Mouse (Mus musculus): Measurements from ENCODE around the gene Iyd. TPM values are rescaled to one million over a fixed set of nuclear protein-coding genes. Genes with fewer than 3 reads are reported as not detected.

Iyd gene
- polyA plus RNA-seq, 1 experiment = not detected

GRCm38 (mm10) chr10:3512620-3513305 lies 27.3 kb upstream of the Iyd start:
- Histone ChIP-seq H3K79me2 (ENCODE audit: control insufficient read depth, insufficient read depth) (no peaks in the 10 kb centered on the region), H3K4me2 (ENCODE audit: low read depth) (no peak overlapping the region), H3K36me3 (ENCODE audit: control insufficient read depth, insufficient read depth) (no peaks in the 10 kb centered on the region), H3K4me3 (no peak overlapping the region), H3ac (ENCODE audit: control insufficient read depth, insufficient read length) (no peak overlapping the region), H3K27me3 (ENCODE audit: control insufficient read depth, insufficient read depth, insufficient read length) (no peaks in the 10 kb centered on the region)
- TF ChIP-seq CEBPB (IDR thresholded peaks at IDR 0.05; ENCODE audit: insufficient read depth, poor library complexity, severe bottlenecking) (no peak), POLR2A (IDR thresholded peaks at IDR 0.05; ENCODE audit: insufficient read length, low read depth) (no peak), MYOD1 (IDR thresholded peaks at IDR 0.05; ENCODE audit: control insufficient read depth in 1 of 3, insufficient read length in 2 of 3, low read depth in 2 of 3) (no peak), E2F4 (IDR thresholded peaks at IDR 0.05; ENCODE audit: insufficient read depth) (no peak), POLR2AphosphoS2 (IDR thresholded peaks at IDR 0.05; ENCODE audit: insufficient read length, low read depth) (no peak), MAX (IDR thresholded peaks at IDR 0.05; ENCODE audit: low read depth) (no peak), SRF (IDR thresholded peaks at IDR 0.05; ENCODE audit: control insufficient read depth, insufficient read length, low read depth) (no peak), USF1 (IDR thresholded peaks at IDR 0.05; ENCODE audit: low read depth) (no peak), REST (IDR thresholded peaks at IDR 0.05; ENCODE audit: insufficient read depth, insufficient read length) (no peak), MYOG (IDR thresholded peaks at IDR 0.05; ENCODE audit: control insufficient read depth in 1 of 3, insufficient read depth in 1 of 3, insufficient read length in 2 of 3, low read depth in 2 of 3) (no peak), TCF3 (IDR thresholded peaks at IDR 0.05; ENCODE audit: insufficient read length, low read depth) (no peak), TCF12 (IDR thresholded peaks at IDR 0.05; ENCODE audit: insufficient read depth, poor library complexity, severe bottlenecking) (no peak)

- Histone ChIP-seq H3K4me3 (no peak overlapping the region), H3K36me3 (ENCODE audit: control insufficient read depth, insufficient read depth) (no peaks in the 10 kb centered on the region), H3K27me3 (ENCODE audit: control insufficient read depth, insufficient read depth, insufficient read length) (no peaks in the 10 kb centered on the region), H3K4me2 (ENCODE audit: low read depth) (no peak overlapping the region), H3ac (ENCODE audit: control insufficient read depth, insufficient read length) (no peak overlapping the region), H3K79me2 (ENCODE audit: control insufficient read depth, insufficient read depth) (no peaks in the 10 kb centered on the region)
- no peak for TF ChIP-seq SRF (IDR thresholded peaks at IDR 0.05; ENCODE audit: control insufficient read depth, insufficient read length, low read depth)
- no peak for TF ChIP-seq POLR2A (IDR thresholded peaks at IDR 0.05; ENCODE audit: insufficient read length, low read depth)
- no peak for TF ChIP-seq REST (IDR thresholded peaks at IDR 0.05; ENCODE audit: insufficient read depth, insufficient read length)
- TF ChIP-seq TCF12 (IDR thresholded peaks at IDR 0.05; ENCODE audit: insufficient read depth, poor library complexity, severe bottlenecking) = no peak
- TF ChIP-seq MYOD1 (IDR thresholded peaks at IDR 0.05; ENCODE audit: control insufficient read depth in 1 of 3, insufficient read length in 2 of 3, low read depth in 2 of 3) = no peak
- TF ChIP-seq POLR2AphosphoS2 (IDR thresholded peaks at IDR 0.05; ENCODE audit: insufficient read length, low read depth) = no peak
- TF ChIP-seq MAX (IDR thresholded peaks at IDR 0.05; ENCODE audit: low read depth) = no peak
- TF ChIP-seq CEBPB (IDR thresholded peaks at IDR 0.05; ENCODE audit: insufficient read depth, poor library complexity, severe bottlenecking) = no peak
- no peak for TF ChIP-seq TCF3 (IDR thresholded peaks at IDR 0.05; ENCODE audit: insufficient read length, low read depth)
- no peak for TF ChIP-seq USF1 (IDR thresholded peaks at IDR 0.05; ENCODE audit: low read depth)
Measured at GRCm38 (mm10) chr10:3513947-3514346, 26.1 kb upstream of the Iyd start.

GRCm38 (mm10) chr10:3514634-3515033 lies 25.4 kb upstream of the Iyd start:
- H3K4me3 ChIP-seq = no peak overlapping the region

GRCm38 (mm10) chr10:3516442-3516841 lies 23.6 kb upstream of the Iyd start:
- Histone ChIP-seq H3K4me3 (no peak overlapping the region), H3K79me2 (ENCODE audit: control insufficient read depth, insufficient read depth) (no peaks in the 10 kb centered on the region), H3ac (ENCODE audit: control insufficient read depth, insufficient read length) (no peak overlapping the region), H3K36me3 (ENCODE audit: control insufficient read depth, insufficient read depth) (no peaks in the 10 kb centered on the region), H3K27me3 (ENCODE audit: control insufficient read depth, insufficient read depth, insufficient read length) (no peaks in the 10 kb centered on the region), H3K4me2 (ENCODE audit: low read depth) (no peak overlapping the region)
- no peak for TF ChIP-seq REST (IDR thresholded peaks at IDR 0.05; ENCODE audit: insufficient read depth, insufficient read length)
- no peak for TF ChIP-seq TCF3 (IDR thresholded peaks at IDR 0.05; ENCODE audit: insufficient read length, low read depth)
- TF ChIP-seq TCF12 (IDR thresholded peaks at IDR 0.05; ENCODE audit: insufficient read depth, poor library complexity, severe bottlenecking) = no peak
- TF ChIP-seq SRF (IDR thresholded peaks at IDR 0.05; ENCODE audit: control insufficient read depth, insufficient read length, low read depth) = no peak
- no peak for TF ChIP-seq CEBPB (IDR thresholded peaks at IDR 0.05; ENCODE audit: insufficient read depth, poor library complexity, severe bottlenecking)
- TF ChIP-seq MYOG (IDR thresholded peaks at IDR 0.05; ENCODE audit: control insufficient read depth in 1 of 3, insufficient read depth in 1 of 3, insufficient read length in 2 of 3, low read depth in 2 of 3) = no peak
- no peak for TF ChIP-seq POLR2A (IDR thresholded peaks at IDR 0.05; ENCODE audit: insufficient read length, low read depth)
- no peak for TF ChIP-seq MAX (IDR thresholded peaks at IDR 0.05; ENCODE audit: low read depth)
- no peak for TF ChIP-seq POLR2AphosphoS2 (IDR thresholded peaks at IDR 0.05; ENCODE audit: insufficient read length, low read depth)
- TF ChIP-seq MYOD1 (IDR thresholded peaks at IDR 0.05; ENCODE audit: control insufficient read depth in 1 of 3, insufficient read length in 2 of 3, low read depth in 2 of 3) = no peak
- no peak for TF ChIP-seq E2F4 (IDR thresholded peaks at IDR 0.05; ENCODE audit: insufficient read depth)
- no peak for TF ChIP-seq USF1 (IDR thresholded peaks at IDR 0.05; ENCODE audit: low read depth)

More at GRCm38 (mm10) chr10:3514634-3515033, 25.4 kb upstream of the Iyd start:
- no peak for TF ChIP-seq MYOG (IDR thresholded peaks at IDR 0.05; ENCODE audit: control insufficient read depth in 1 of 3, insufficient read depth in 1 of 3, insufficient read length in 2 of 3, low read depth in 2 of 3)
- TF ChIP-seq MYOD1 (IDR thresholded peaks at IDR 0.05; ENCODE audit: control insufficient read depth in 1 of 3, insufficient read length in 2 of 3, low read depth in 2 of 3) = no peak
- no peak for TF ChIP-seq TCF12 (IDR thresholded peaks at IDR 0.05; ENCODE audit: insufficient read depth, poor library complexity, severe bottlenecking)
- no peak overlapping the region for H3ac ChIP-seq (ENCODE audit: control insufficient read depth, insufficient read length)
- H3K79me2 ChIP-seq (ENCODE audit: control insufficient read depth, insufficient read depth) = no peaks in the 10 kb centered on the region
- no peaks in the 10 kb centered on the region for H3K27me3 ChIP-seq (ENCODE audit: control insufficient read depth, insufficient read depth, insufficient read length)
- no peaks in the 10 kb centered on the region for H3K36me3 ChIP-seq (ENCODE audit: control insufficient read depth, insufficient read depth)
- H3K4me2 ChIP-seq (ENCODE audit: low read depth) = no peak overlapping the region

Measured in myocyte (in vitro differentiated cells).